Mouse (Mus musculus) cortical plate, adult 2 months (tissue): ENCODE measurements around the gene Marcksl1.

Experiments used
- CTCF ChIP-seq: fragments of 200-500 bp; IDR thresholded peaks from 2 replicates; pipeline ENCODE4 v1.5.1; 2011; ENCODE audit warnings: mild to moderate bottlenecking, control low read depth, low read length; ENCODE audit not compliant: insufficient read depth; ENCODE audit errors: extremely low read depth
- POLR2A ChIP-seq: fragments of 200-500 bp; IDR thresholded peaks from 2 replicates; pipeline ENCODE4 v1.6.1; 2011; ENCODE audit warnings: mild to moderate bottlenecking, low read length, control low read depth; ENCODE audit not compliant: insufficient read depth; ENCODE audit errors: extremely low read depth

- TF ChIP-seq CTCF = 0 out of 2 replicates have a peak, but pooled peaks have one; percentile 4
- no peak for TF ChIP-seq POLR2A
These were observed 18.7 kb upstream of the Marcksl1 start for GRCm38 (mm10) chr4:129494681-129495080.
